Mouse (Mus musculus): ENCODE data around the gene Ripk1.

- TF ChIP-seq POLR2A (IDR thresholded peaks at IDR 0.05; ENCODE audit: control insufficient read depth in 1 of 2, insufficient read depth in 1 of 2, low read depth in 1 of 2, low read length in 2 of 2, poor library complexity in 1 of 2) = no peak
- no peak for TF ChIP-seq MXI1 (IDR thresholded peaks at IDR 0.05; ENCODE audit: low read depth, low read length)
- no peak for TF ChIP-seq CTCF (IDR thresholded peaks at IDR 0.05 in 2 of 3, conservative IDR thresholded peaks at IDR 0.05 in 1 of 3; ENCODE audit: control insufficient read depth in 1 of 3, insufficient read depth in 1 of 3, low read depth in 2 of 3, low read length in 3 of 3, poor library complexity in 1 of 3, severe bottlenecking in 1 of 3)
- TF ChIP-seq MAFK (IDR thresholded peaks at IDR 0.05; ENCODE audit: borderline replicate concordance, low read depth, low read length) = no peak
- no peak for TF ChIP-seq MAZ (IDR thresholded peaks at IDR 0.05; ENCODE audit: low read depth, low read length)
- TF ChIP-seq SIN3A (IDR thresholded peaks at IDR 0.05; ENCODE audit: low read length) = no peak
- no peak for TF ChIP-seq HCFC1 (IDR thresholded peaks at IDR 0.05; ENCODE audit: low read depth, low read length)
- no peak for TF ChIP-seq MEF2A (IDR thresholded peaks at IDR 0.05; ENCODE audit: extremely low read depth, insufficient replicate concordance, low read depth, low read length, poor library complexity, severe bottlenecking)
- TF ChIP-seq CHD2 (IDR thresholded peaks at IDR 0.05; ENCODE audit: low read length) = no peak
- TF ChIP-seq POLR2AphosphoS2 (IDR thresholded peaks at IDR 0.05; ENCODE audit: low read length) = no peak
- TF ChIP-seq EP300 (IDR thresholded peaks at IDR 0.05; ENCODE audit: low read depth in 1 of 2, low read length in 2 of 2) = no peak
These were observed 42.4 kb upstream of the Ripk1 start for GRCm38 (mm10) chr13:33959771-33960170.

Data from MEL (cell line).